Mouse (Mus musculus) E14TG2a.4 (cell line): ENCODE measurements around the gene Ebf1.

Experiments
- CTCF ChIP-seq: conservative IDR thresholded peaks from 2 replicates; pipeline ENCODE4 v1.5.1; 2014; ENCODE audit warnings: low read length
- NANOG ChIP-seq: IDR thresholded peaks from 2 replicates; pipeline ENCODE4 v1.6.1; 2014; ENCODE audit warnings: borderline replicate concordance, low read length, mixed read lengths
- POU5F1 ChIP-seq: IDR thresholded peaks from 2 replicates; pipeline ENCODE4 v1.6.1; 2014; ENCODE audit warnings: low read length, borderline replicate concordance

DNA sequence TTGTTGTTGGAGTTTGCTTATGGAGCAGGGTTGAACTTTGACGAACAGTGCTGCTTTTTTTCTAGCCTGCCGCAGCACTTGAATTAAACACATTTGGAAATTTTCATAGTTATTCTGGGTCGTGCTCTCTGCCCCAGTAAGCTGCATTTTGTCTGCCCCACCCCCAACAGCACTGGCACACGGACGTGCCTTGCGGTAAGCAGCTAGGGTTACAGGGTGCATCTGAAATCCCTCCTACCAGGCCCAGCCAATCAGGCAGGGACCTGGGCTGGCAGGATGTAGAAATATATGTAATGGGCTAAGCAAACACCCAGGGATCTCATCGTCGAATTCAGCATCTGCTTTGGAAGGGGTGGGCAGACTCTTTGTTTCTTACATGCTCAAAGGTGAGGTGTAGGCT lies 307.8 kb downstream of the Ebf1 start:
- TF ChIP-seq CTCF (no peak), POU5F1 (no peak), NANOG (no peak)
